Mouse (Mus musculus) testis, adult 2 months (tissue): Measurements from ENCODE around the gene Kdelr3. TPM values are rescaled to one million over a fixed set of nuclear protein-coding genes. Genes with fewer than 3 reads are reported as not detected.

Source experiments
- H3K27ac ChIP-seq: fragments of 200-500 bp; 2 replicates; pipeline ENCODE4 v1.5.1; 2012; ENCODE audit warnings: low read depth, low read length; ENCODE audit not compliant: control insufficient read depth, insufficient read depth
- H3K27me3 ChIP-seq: fragments of 200-500 bp; 2 replicates; pipeline ENCODE4 v1.6.1; 2012; ENCODE audit warnings: mild to moderate bottlenecking, low read length, moderate library complexity; ENCODE audit not compliant: control insufficient read depth, insufficient read depth
- H3K36me3 ChIP-seq: fragments of 200-500 bp; 2 replicates; pipeline ENCODE4 v1.6.1; 2012; ENCODE audit warnings: mild to moderate bottlenecking, low read length; ENCODE audit not compliant: control insufficient read depth, insufficient read depth
- H3K4me1 ChIP-seq: fragments of 200-500 bp; 2 replicates; pipeline ENCODE4 v1.6.1; 2012; ENCODE audit warnings: low read length; ENCODE audit not compliant: control insufficient read depth, insufficient read depth
- H3K4me3 ChIP-seq: fragments of 200-500 bp; 2 replicates; pipeline ENCODE4 v1.5.1; 2012; ENCODE audit warnings: low read depth, mild to moderate bottlenecking, low read length, moderate library complexity, mixed read lengths; ENCODE audit not compliant: control insufficient read depth
- CTCF ChIP-seq: fragments of 200-500 bp; IDR thresholded peaks from 2 replicates; pipeline ENCODE4 v1.5.1; 2012; ENCODE audit warnings: low read depth, mild to moderate bottlenecking, inconsistent platforms, low read length, moderate library complexity; ENCODE audit not compliant: control insufficient read depth, insufficient read depth, insufficient replicate concordance
- POLR2A ChIP-seq: fragments of 200-500 bp; IDR thresholded peaks from 2 replicates; pipeline ENCODE4 v1.6.1; 2012; ENCODE audit warnings: low read depth, mild to moderate bottlenecking, inconsistent platforms, low read length, moderate library complexity; ENCODE audit not compliant: control insufficient read depth
- polyA plus RNA-seq: library from polyadenylated mRNA; depleted of rRNA; stranded (reverse); fragments of >200 nt; gene quantifications from 2 replicates; pipeline ENCODE4 v1.2.3, GENCODE M21; 2012

Kdelr3 gene
- polyA plus RNA-seq, 1 experiment, result 2.3 TPM

- no peak for TF ChIP-seq POLR2A
- no peak for TF ChIP-seq CTCF
- Histone ChIP-seq H3K4me3 (no peak overlapping the region), H3K4me1 (no peaks in the 10 kb centered on the region), H3K27me3 (no peaks in the 10 kb centered on the region), H3K36me3 (peaks cover 4% of the 10 kb centered on the region; the same call in 1 of the 2 replicates), H3K27ac (no peak overlapping the region)
Observed at GRCm38 (mm10) chr15:79529935-79530334, 13.7 kb downstream of the Kdelr3 start.

- Histone ChIP-seq H3K27me3 (no peaks in the 10 kb centered on the region), H3K4me1 (no peaks in the 10 kb centered on the region), H3K36me3 (peaks cover 7% of the 10 kb centered on the region; the same call in 1 of the 2 replicates), H3K4me3 (no peak overlapping the region), H3K27ac (no peak overlapping the region)
- TF ChIP-seq CTCF, result no peak
Observed at GRCm38 (mm10) chr15:79533796-79534195, 17.6 kb downstream of the Kdelr3 start.

- TF ChIP-seq POLR2A, result no peak
- TF ChIP-seq CTCF, result no peak
- peaks cover 6% of the 10 kb centered on the region for H3K4me1 ChIP-seq
- H3K36me3 ChIP-seq, result peaks cover 5% of the 10 kb centered on the region
- H3K27me3 ChIP-seq, result no peaks in the 10 kb centered on the region
- no peak overlapping the region for H3K27ac ChIP-seq
- H3K4me3 ChIP-seq, result no peak overlapping the region; the same call in 1 of the 2 replicates
Observed at GRCm38 (mm10) chr15:79543968-79544367, 27.8 kb downstream of the Kdelr3 start.

- Histone ChIP-seq H3K4me1 (peaks cover 6% of the 10 kb centered on the region), H3K4me3 (peak overlapping the region; percentile 86), H3K27me3 (no peaks in the 10 kb centered on the region), H3K36me3 (peaks cover 5% of the 10 kb centered on the region), H3K27ac (peak overlapping the region; percentile 92)
- TF ChIP-seq POLR2A (no peak), CTCF (no peak)
Observed at GRCm38 (mm10) chr15:79545496-79545895, 29.3 kb downstream of the Kdelr3 start.

GRCm38 (mm10) chr15:79545921-79546399, 29.7 kb downstream of the Kdelr3 start:
- H3K27ac ChIP-seq, result peak overlapping the region; percentile 92

GRCm38 (mm10) chr15:79546410-79547288, 30.4 kb downstream of the Kdelr3 start, which contains the start of gene Ddx17:
TSS of gene Ddx17 (minus strand) at chr15:79546741.
- Histone ChIP-seq H3K4me3 (peak within 1 kb of the TSS; percentile 86), H3K36me3 (peaks cover 4% of the 10 kb centered on the region), H3K4me1 (peaks cover 6% of the 10 kb centered on the region), H3K27me3 (no peaks in the 10 kb centered on the region), H3K27ac (peak within 1 kb of the TSS; percentile 92)
- TF ChIP-seq CTCF (no peak), POLR2A (peak; percentile 95)

More at GRCm38 (mm10) chr15:79545921-79546399, 29.7 kb downstream of the Kdelr3 start:
- H3K4me3 ChIP-seq, result peak overlapping the region; percentile 86
- no peaks in the 10 kb centered on the region for H3K27me3 ChIP-seq
- peaks cover 4% of the 10 kb centered on the region for H3K36me3 ChIP-seq
- H3K4me1 ChIP-seq, result peaks cover 6% of the 10 kb centered on the region
- no peak for TF ChIP-seq CTCF
- no peak for TF ChIP-seq POLR2A

- H3K36me3 ChIP-seq, result peaks cover 4% of the 10 kb centered on the region
- TF ChIP-seq POLR2A (no peak), CTCF (no peak)
- H3K27ac ChIP-seq, result peak overlapping the region; percentile 92
- H3K27me3 ChIP-seq, result no peaks in the 10 kb centered on the region
- H3K4me3 ChIP-seq, result peak overlapping the region; percentile 86
- H3K4me1 ChIP-seq, result peaks cover 6% of the 10 kb centered on the region
Observed at GRCm38 (mm10) chr15:79547289-79547820, 31.1 kb downstream of the Kdelr3 start.
